Mouse (Mus musculus) stomach, postnatal 0 days (tissue): Measurements from ENCODE around the gene Rnf141. TPM values are rescaled to one million over a fixed set of nuclear protein-coding genes. Genes with fewer than 3 reads are reported as not detected.

Source experiments
- ATAC-seq: fragments of 200-750 bp; cut with Nextera tagmentation; 2 replicates; pipeline ENCODE4 v1.8.0; 2017; ENCODE audit not compliant: low FRiP score, low TSS enrichment
- DNase-seq: peaks from one replicate; pipeline ENCODE4 v3.0.0-alpha.2; 2016; ENCODE audit warnings: low spot score
- H3K27ac ChIP-seq: fragments of 300-500 bp; sonication (generic); replicated peaks from 2 replicates; pipeline ENCODE4 v1.5.1; 2014; ENCODE audit warnings: mild to moderate bottlenecking, control low read depth
- H3K27me3 ChIP-seq: fragments of 300-500 bp; sonication (generic); 2 replicates; pipeline ENCODE4 v1.6.1; 2014; ENCODE audit warnings: low read length; ENCODE audit not compliant: control insufficient read depth, insufficient read depth
- H3K36me3 ChIP-seq: fragments of 300-500 bp; sonication (generic); 2 replicates; pipeline ENCODE4 v1.6.1; 2014; ENCODE audit warnings: low read length, mixed read lengths; ENCODE audit not compliant: control insufficient read depth, insufficient read depth
- H3K4me1 ChIP-seq: fragments of 300-500 bp; sonication (generic); replicated peaks from 2 replicates; pipeline ENCODE4 v1.6.1; 2014; ENCODE audit warnings: antibody characterized with exemption; ENCODE audit not compliant: control insufficient read depth, insufficient read depth
- H3K4me2 ChIP-seq: fragments of 300-500 bp; sonication (generic); replicated peaks from 2 replicates; pipeline ENCODE4 v1.6.1; 2014; ENCODE audit warnings: low read depth, mild to moderate bottlenecking, control low read depth, moderate library complexity
- H3K4me3 ChIP-seq: fragments of 300-500 bp; sonication (generic); 2 replicates; pipeline ENCODE4 v1.5.1; 2014; ENCODE audit warnings: low read depth, low read length, control low read depth
- H3K9ac ChIP-seq: fragments of 300-500 bp; sonication (generic); 2 replicates; pipeline ENCODE4 v1.6.1; 2014; ENCODE audit warnings: mild to moderate bottlenecking, low read length, control low read depth, mixed read lengths
- H3K9me3 ChIP-seq: fragments of 300-500 bp; sonication (generic); 2 replicates; pipeline ENCODE4 v1.6.1; 2016; ENCODE audit warnings: low read length; ENCODE audit not compliant: control insufficient read depth
- CTCF ChIP-seq: IDR thresholded peaks from 2 replicates; pipeline ENCODE4 v1.5.1; 2016; ENCODE audit warnings: antibody characterized with exemption, low read depth, mild to moderate bottlenecking, moderate library complexity
- EP300 ChIP-seq: optimal IDR thresholded peaks from 2 replicates; pipeline ENCODE3; 2016; ENCODE audit warnings: antibody characterized with exemption
- WGBS: fragments of 180-500 bp; shearing (Covaris S2); extraction: QIAGEN DNeasy Blood & Tissue Kit; methylation state at CpG from one replicate; pipeline ENCODE4 v1.1.7; 2014; 5-methylcytosine and 5-hydroxymethylcytosine counted together
- polyA plus RNA-seq: library from polyadenylated mRNA; unstranded; fragments of >200 nt; fragmentation: Nextera tagmentation; extraction: Ambion mirVana; gene quantifications from 2 replicates; pipeline ENCODE4 v1.2.1, GENCODE M21; 2015

The Rnf141 gene
- polyA plus RNA-seq, 1 experiment from 2014 or later = 24.0 TPM

GRCm38 (mm10) chr7:110860129-110860528 lies 15.9 kb upstream of the Rnf141 start:
- whole genome bisulfite sequencing = 20% methylated on average over 5 of the region's 5 CpGs
- TF ChIP-seq CTCF (no peak), EP300 (no peak)
- Histone ChIP-seq H3K9ac (no peak overlapping the region), H3K27me3 (no peaks in the 10 kb centered on the region), H3K4me1 (no peaks in the 10 kb centered on the region; the same call in 1 of the 2 replicates), H3K4me3 (no peak overlapping the region), H3K36me3 (no peaks in the 10 kb centered on the region), H3K4me2 (no peak overlapping the region), H3K9me3 (no peaks in the 10 kb centered on the region), H3K27ac (peak overlapping the region; percentile 0)
- peak; percentile 47 for DNase-seq
- ATAC-seq = peak; percentile 54

DNA sequence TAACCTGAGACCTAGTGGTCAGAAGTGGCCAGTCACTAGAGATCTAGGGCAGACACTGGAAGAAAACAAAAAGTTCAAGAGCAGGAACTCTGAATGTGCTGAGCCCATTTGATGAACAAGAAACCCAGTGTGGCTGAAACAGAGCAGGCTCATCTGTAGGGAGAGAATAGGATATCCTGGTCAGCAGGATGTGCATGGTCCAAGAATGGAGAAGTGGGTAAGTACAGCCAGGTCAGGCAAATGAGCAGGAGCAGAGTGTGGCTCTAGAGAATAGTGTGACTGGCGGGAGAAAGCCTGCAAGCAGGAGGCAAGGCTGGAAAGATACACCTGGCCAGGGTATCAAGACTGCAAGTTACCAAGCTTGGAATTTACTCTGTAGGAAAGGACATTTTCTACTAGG lies 11.3 kb upstream of the Rnf141 start:
- Histone ChIP-seq H3K4me1 (no peaks in the 10 kb centered on the region; the same call in 1 of the 2 replicates), H3K27me3 (no peaks in the 10 kb centered on the region), H3K9ac (no peak overlapping the region), H3K4me2 (no peak overlapping the region), H3K4me3 (no peak overlapping the region), H3K27ac (no peak overlapping the region), H3K9me3 (no peaks in the 10 kb centered on the region), H3K36me3 (no peaks in the 10 kb centered on the region)
- no peak for TF ChIP-seq EP300
- TF ChIP-seq CTCF = no peak
- DNase-seq (no peak), ATAC-seq (no peak)
- WGBS = 54% methylated on average over 1 of the region's 1 CpGs

- H3K4me1 ChIP-seq = no peaks in the 10 kb centered on the region; the same call in 1 of the 2 replicates
- no peak overlapping the region for H3K4me3 ChIP-seq
- no peak overlapping the region for H3K4me2 ChIP-seq
- ATAC-seq = no peak
- H3K9me3 ChIP-seq = no peaks in the 10 kb centered on the region
- no peaks in the 10 kb centered on the region for H3K27me3 ChIP-seq
- WGBS = 49% methylated on average over 8 of the region's 8 CpGs
- H3K9ac ChIP-seq = no peak overlapping the region
- no peak for DNase-seq
- no peak overlapping the region for H3K27ac ChIP-seq
- no peak for TF ChIP-seq EP300
- no peak for TF ChIP-seq CTCF
- no peaks in the 10 kb centered on the region for H3K36me3 ChIP-seq
Observed at GRCm38 (mm10) chr7:110854927-110855546, 10.8 kb upstream of the Rnf141 start.

GRCm38 (mm10) chr7:110854519-110854918 lies 10.3 kb upstream of the Rnf141 start:
- ATAC-seq = no peak
- no peaks in the 10 kb centered on the region for H3K36me3 ChIP-seq
- no peak overlapping the region for H3K9ac ChIP-seq

GRCm38 (mm10) chr7:110853611-110854010 lies 9.4 kb upstream of the Rnf141 start:
- no peak for TF ChIP-seq CTCF
- TF ChIP-seq EP300 = no peak
- no peak overlapping the region for H3K4me3 ChIP-seq
- H3K27ac ChIP-seq = no peak overlapping the region
- no peak overlapping the region for H3K9ac ChIP-seq
- ATAC-seq (no peak), DNase-seq (no peak)
- no peak overlapping the region for H3K4me2 ChIP-seq
- no peaks in the 10 kb centered on the region; the same call in 1 of the 2 replicates for H3K4me1 ChIP-seq
- 43% methylated on average over 10 of the region's 10 CpGs for WGBS
- no peaks in the 10 kb centered on the region for H3K36me3 ChIP-seq
- no peaks in the 10 kb centered on the region for H3K9me3 ChIP-seq
- no peaks in the 10 kb centered on the region for H3K27me3 ChIP-seq

More at GRCm38 (mm10) chr7:110854519-110854918, 10.3 kb upstream of the Rnf141 start:
- Histone ChIP-seq H3K4me3 (no peak overlapping the region), H3K4me2 (no peak overlapping the region), H3K27ac (no peak overlapping the region), H3K4me1 (no peaks in the 10 kb centered on the region; the same call in 1 of the 2 replicates), H3K27me3 (no peaks in the 10 kb centered on the region), H3K9me3 (no peaks in the 10 kb centered on the region)
- DNase-seq = no peak
- TF ChIP-seq EP300 (no peak), CTCF (no peak)
- 49% methylated on average over 3 of the region's 3 CpGs for WGBS

DNA sequence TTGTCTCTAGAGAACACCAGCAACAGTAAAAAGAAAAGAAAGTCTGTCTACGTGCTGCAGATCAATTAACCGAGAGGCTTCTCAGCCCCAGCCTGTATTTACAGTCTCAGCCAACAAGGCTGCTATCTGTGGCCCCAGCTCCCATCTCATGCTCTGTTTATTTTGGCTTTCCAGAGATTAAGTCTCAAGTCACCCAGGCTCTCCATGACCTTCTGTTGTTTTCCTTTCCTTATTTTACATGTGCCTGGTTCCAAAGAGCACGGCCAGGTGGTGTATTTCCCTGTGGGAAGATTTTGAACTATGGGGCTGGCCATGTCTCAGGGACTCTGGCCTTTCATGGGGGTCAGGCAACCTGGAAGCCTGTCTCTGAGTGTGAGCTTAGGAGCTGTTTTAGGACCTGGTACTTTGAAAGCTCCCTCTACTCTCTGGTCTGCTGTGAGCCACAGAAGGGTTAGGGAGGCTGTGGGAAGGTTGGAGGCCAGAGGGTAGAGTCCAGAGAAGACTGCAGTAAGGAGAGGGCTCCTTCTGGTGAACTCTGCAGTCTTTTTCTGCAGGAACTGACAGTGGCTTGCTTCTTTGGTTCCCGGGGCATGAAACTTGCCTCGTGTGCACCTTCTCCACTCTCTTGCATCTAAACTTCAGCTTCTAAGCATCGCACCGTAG lies 7.4 kb upstream of the Rnf141 start:
- 63% methylated on average over 7 of the region's 7 CpGs for WGBS
- Histone ChIP-seq H3K27me3 (no peaks in the 10 kb centered on the region), H3K9ac (no peak overlapping the region), H3K4me2 (no peak overlapping the region), H3K36me3 (no peaks in the 10 kb centered on the region), H3K4me1 (no peaks in the 10 kb centered on the region), H3K4me3 (no peak overlapping the region), H3K9me3 (no peaks in the 10 kb centered on the region), H3K27ac (peak overlapping the region; percentile 79)
- no peak for TF ChIP-seq EP300
- TF ChIP-seq CTCF = 0 out of 2 replicates have a peak, but pooled peaks have one; percentile 8
- DNase-seq = peak; percentile 48
- ATAC-seq = peak; percentile 82
